Mouse (Mus musculus): ENCODE measurements around the gene Rmi1.
A peak's percentile ranks its signal among the peaks of the same experiment; 100 is the strongest.
"Not testable (repeated sequence)": the region's sequence is repeated elsewhere in the genome, so short reads cannot be mapped to it uniquely, and the experiment has no call there.

Gene Rmi1

GRCm38 (mm10) chr13:58400576-58400975, 1.5 kb upstream of the Rmi1 start:
- peak; percentile 34 for DNase-seq (ENCODE audit: extremely low read depth, insufficient read length, low spot score)

- DNase-seq (ENCODE audit: extremely low read depth, insufficient read length, low spot score): peak; percentile 73
These were observed 679 bp upstream of the Rmi1 start for GRCm38 (mm10) chr13:58401135-58402002.

GRCm38 (mm10) chr13:58402744-58403110, 679 bp downstream of the Rmi1 start:
- no peak for DNase-seq (ENCODE audit: extremely low read depth, insufficient read length, low spot score)

GRCm38 (mm10) chr13:58403243-58403642, 1.2 kb downstream of the Rmi1 start, which contains the start of gene Hnrnpk:
Hnrnpk (minus strand) TSS chr13:58403343.
- not testable (repeated sequence) for DNase-seq (ENCODE audit: extremely low read depth, insufficient read length, low spot score)

GRCm38 (mm10) chr13:58411073-58411472, 9.0 kb downstream of the Rmi1 start:
- DNase-seq (ENCODE audit: extremely low read depth, insufficient read length, low spot score): no peak

- no peak for DNase-seq (ENCODE audit: extremely low read depth, insufficient read length, low spot score)
These were observed 13.3 kb downstream of the Rmi1 start for GRCm38 (mm10) chr13:58415374-58415773.

- no peak for DNase-seq (ENCODE audit: extremely low read depth, insufficient read length, low spot score)
These were observed 13.8 kb downstream of the Rmi1 start for GRCm38 (mm10) chr13:58415838-58416237.

- DNase-seq (ENCODE audit: extremely low read depth, insufficient read length, low spot score): no peak
These were observed 16.6 kb downstream of the Rmi1 start for GRCm38 (mm10) chr13:58418656-58419055.

- DNase-seq (ENCODE audit: extremely low read depth, insufficient read length, low spot score): no peak
These were observed 17.2 kb downstream of the Rmi1 start for GRCm38 (mm10) chr13:58419266-58419665.

GRCm38 (mm10) chr13:58421026-58421425, 19.0 kb downstream of the Rmi1 start:
- no peak for DNase-seq (ENCODE audit: extremely low read depth, insufficient read length, low spot score)

- DNase-seq (ENCODE audit: extremely low read depth, insufficient read length, low spot score): no peak
These were observed 20.2 kb downstream of the Rmi1 start for GRCm38 (mm10) chr13:58422242-58422641.

- no peak for DNase-seq (ENCODE audit: extremely low read depth, insufficient read length, low spot score)
These were observed 21.1 kb downstream of the Rmi1 start for GRCm38 (mm10) chr13:58423061-58423660.

- no peak for DNase-seq (ENCODE audit: extremely low read depth, insufficient read length, low spot score)
These were observed 37.7 kb downstream of the Rmi1 start for GRCm38 (mm10) chr13:58439716-58440115.

GRCm38 (mm10) chr13:58443326-58443725, 41.3 kb downstream of the Rmi1 start:
- no peak for DNase-seq (ENCODE audit: extremely low read depth, insufficient read length, low spot score)

- DNase-seq (ENCODE audit: extremely low read depth, insufficient read length, low spot score): peak; percentile 45
These were observed 41.7 kb downstream of the Rmi1 start for GRCm38 (mm10) chr13:58443787-58444186.

GRCm38 (mm10) chr13:58446541-58446940, 44.5 kb downstream of the Rmi1 start:
- no peak for DNase-seq (ENCODE audit: extremely low read depth, insufficient read length, low spot score)

- no peak for DNase-seq (ENCODE audit: extremely low read depth, insufficient read length, low spot score)
These were observed 48.6 kb downstream of the Rmi1 start for GRCm38 (mm10) chr13:58450459-58451182.

- no peak for DNase-seq (ENCODE audit: extremely low read depth, insufficient read length, low spot score)
These were observed 50.2 kb downstream of the Rmi1 start for GRCm38 (mm10) chr13:58452246-58452645.

GRCm38 (mm10) chr13:58452651-58453413, 50.8 kb downstream of the Rmi1 start:
- DNase-seq (ENCODE audit: extremely low read depth, insufficient read length, low spot score): no peak

- DNase-seq (ENCODE audit: extremely low read depth, insufficient read length, low spot score): no peak
These were observed 51.5 kb downstream of the Rmi1 start for GRCm38 (mm10) chr13:58453541-58453940.

- no peak for DNase-seq (ENCODE audit: extremely low read depth, insufficient read length, low spot score)
These were observed 54.5 kb downstream of the Rmi1 start for GRCm38 (mm10) chr13:58456547-58456946.

All from 3134 (cell line).